Mouse (Mus musculus) embryonic facial prominence, embryonic 11.5 days (tissue): ENCODE measurements around the gene Prdm15. TPM values are rescaled to one million over a fixed set of nuclear protein-coding genes. Genes with fewer than 3 reads are reported as not detected.
A peak's percentile ranks its signal among the peaks of the same experiment; 100 is the strongest.

Experiments used
- ATAC-seq: fragments of 200-750 bp; cut with Nextera tagmentation; replicated peaks from 2 replicates; pipeline ENCODE4 v1.8.0; 2017; ENCODE audit warnings: low read depth; ENCODE audit not compliant: insufficient number of reproducible peaks, low FRiP score, low TSS enrichment
- DNase-seq: peaks from one replicate; pipeline ENCODE4 v3.0.0-alpha.2; 2015; ENCODE audit warnings: low spot score
- H3K27ac ChIP-seq: fragments of 300-500 bp; sonication (generic); replicated peaks from 2 replicates; pipeline ENCODE4 v1.5.1; 2014; ENCODE audit warnings: mild to moderate bottlenecking, low read depth, low read length, control low read depth
- H3K27me3 ChIP-seq: fragments of 300-500 bp; sonication (generic); 2 replicates; pipeline ENCODE4 v1.6.1; 2014; ENCODE audit warnings: mild to moderate bottlenecking, low read length, moderate library complexity, mixed read lengths; ENCODE audit not compliant: control insufficient read depth, insufficient read depth
- H3K36me3 ChIP-seq: fragments of 300-500 bp; sonication (generic); replicated peaks from 2 replicates; pipeline ENCODE4 v1.6.1; 2014; ENCODE audit warnings: low read depth, mild to moderate bottlenecking, low read length, moderate library complexity, mixed read lengths; ENCODE audit not compliant: control insufficient read depth, insufficient read depth
- H3K4me1 ChIP-seq: fragments of 300-500 bp; sonication (generic); 2 replicates; pipeline ENCODE4 v1.6.1; 2014; ENCODE audit warnings: low read length, mixed read lengths; ENCODE audit not compliant: control insufficient read depth, insufficient read depth
- H3K4me2 ChIP-seq: fragments of 300-500 bp; sonication (generic); 2 replicates; pipeline ENCODE4 v1.6.1; 2014; ENCODE audit warnings: low read depth, mild to moderate bottlenecking, control low read depth, low read length, moderate library complexity
- H3K4me3 ChIP-seq: fragments of 300-500 bp; sonication (generic); 2 replicates; pipeline ENCODE4 v1.5.1; 2014; ENCODE audit warnings: low read depth, low read length, control low read depth
- H3K9ac ChIP-seq: fragments of 300-500 bp; sonication (generic); replicated peaks from 2 replicates; pipeline ENCODE4 v1.6.1; 2014; ENCODE audit warnings: mild to moderate bottlenecking, control low read depth, low read length
- H3K9me3 ChIP-seq: fragments of 300-500 bp; sonication (generic); replicated peaks from 2 replicates; pipeline ENCODE4 v1.6.1; 2016; ENCODE audit warnings: mild to moderate bottlenecking, low read length, inconsistent platforms, mixed read lengths; ENCODE audit not compliant: control insufficient read depth
- WGBS: fragments of 180-500 bp; shearing (Covaris S2); extraction: QIAGEN DNeasy Blood & Tissue Kit; methylation state at CpG from one replicate; pipeline ENCODE4 v1.1.7; 2014; 5-methylcytosine and 5-hydroxymethylcytosine counted together
- polyA plus RNA-seq: library from polyadenylated mRNA; unstranded; fragments of >200 nt; fragmentation: Nextera tagmentation; extraction: Ambion mirVana; gene quantifications from 2 replicates; pipeline ENCODE4 v1.2.1, GENCODE M21; 2014

Prdm15 gene
- polyA plus RNA-seq, 1 experiment from 2014 or later = 10.3 TPM

GRCm38 (mm10) chr16:97874376-97874775, 22.7 kb upstream of the Prdm15 start:
- ATAC-seq = no peak
- 50% methylated on average over 1 of the region's 1 CpGs for WGBS

GRCm38 (mm10) chr16:97872657-97873056, 21.0 kb upstream of the Prdm15 start:
- Histone ChIP-seq H3K27ac (no peak overlapping the region), H3K4me3 (no peak overlapping the region), H3K4me2 (no peak overlapping the region), H3K4me1 (no peaks in the 10 kb centered on the region), H3K36me3 (no peaks in the 10 kb centered on the region; the same call in 1 of the 2 replicates), H3K9ac (no peak overlapping the region), H3K27me3 (no peaks in the 10 kb centered on the region), H3K9me3 (no peaks in the 10 kb centered on the region)
- WGBS = 84% methylated on average over 5 of the region's 5 CpGs
- no peak for ATAC-seq
- DNase-seq = no peak

More at GRCm38 (mm10) chr16:97874376-97874775, 22.7 kb upstream of the Prdm15 start:
- H3K27ac ChIP-seq = no peak overlapping the region
- no peak overlapping the region for H3K4me3 ChIP-seq
- H3K27me3 ChIP-seq = no peaks in the 10 kb centered on the region
- no peak overlapping the region for H3K9ac ChIP-seq
- DNase-seq = no peak
- no peak overlapping the region for H3K4me2 ChIP-seq
- no peaks in the 10 kb centered on the region for H3K4me1 ChIP-seq
- no peaks in the 10 kb centered on the region; the same call in 1 of the 2 replicates for H3K36me3 ChIP-seq
- no peaks in the 10 kb centered on the region for H3K9me3 ChIP-seq

GRCm38 (mm10) chr16:97869193-97870102, 17.8 kb upstream of the Prdm15 start:
- Histone ChIP-seq H3K9ac (no peak overlapping the region), H3K4me1 (no peaks in the 10 kb centered on the region), H3K4me3 (no peak overlapping the region), H3K27ac (no peak overlapping the region), H3K9me3 (no peaks in the 10 kb centered on the region), H3K27me3 (no peaks in the 10 kb centered on the region), H3K4me2 (no peak overlapping the region), H3K36me3 (no peaks in the 10 kb centered on the region; the same call in 1 of the 2 replicates)
- DNase-seq (no peak), ATAC-seq (no peak)
- 72% methylated on average over 6 of the region's 6 CpGs for WGBS

- no peak overlapping the region for H3K9ac ChIP-seq
- no peak overlapping the region for H3K4me2 ChIP-seq
- H3K4me3 ChIP-seq = no peak overlapping the region
- no peak overlapping the region for H3K27ac ChIP-seq
- DNase-seq (no peak), ATAC-seq (no peak)
- no peaks in the 10 kb centered on the region for H3K4me1 ChIP-seq
- no peaks in the 10 kb centered on the region for H3K9me3 ChIP-seq
- no peaks in the 10 kb centered on the region for H3K36me3 ChIP-seq
- WGBS = 80% methylated on average over 3 of the region's 3 CpGs
- H3K27me3 ChIP-seq = no peaks in the 10 kb centered on the region
Measured at GRCm38 (mm10) chr16:97863932-97864467, 12.3 kb upstream of the Prdm15 start.

GRCm38 (mm10) chr16:97856050-97856449, 4.4 kb upstream of the Prdm15 start:
- no peaks in the 10 kb centered on the region for H3K36me3 ChIP-seq
- no peaks in the 10 kb centered on the region for H3K4me1 ChIP-seq
- no peak overlapping the region for H3K4me3 ChIP-seq
- ATAC-seq = no peak
- no peak for DNase-seq
- H3K27me3 ChIP-seq = no peaks in the 10 kb centered on the region
- H3K9me3 ChIP-seq = no peaks in the 10 kb centered on the region
- H3K27ac ChIP-seq = no peak overlapping the region
- H3K9ac ChIP-seq = no peak overlapping the region
- no peak overlapping the region for H3K4me2 ChIP-seq

- ATAC-seq = peak; percentile 91
- no peaks in the 10 kb centered on the region for H3K27me3 ChIP-seq
- peak; percentile 86 for DNase-seq
- peak overlapping the region; percentile 91 for H3K4me3 ChIP-seq
- peak overlapping the region; percentile 67 for H3K4me2 ChIP-seq
- peak overlapping the region; percentile 98 for H3K27ac ChIP-seq
- no peaks in the 10 kb centered on the region for H3K9me3 ChIP-seq
- H3K9ac ChIP-seq = peak overlapping the region; percentile 99
- under 1% methylated on average over 66 of the region's 77 CpGs for WGBS
- no peaks in the 10 kb centered on the region for H3K36me3 ChIP-seq
- H3K4me1 ChIP-seq = no peaks in the 10 kb centered on the region
Measured at GRCm38 (mm10) chr16:97851061-97851740, 449 bp downstream of the Prdm15 start.

GRCm38 (mm10) chr16:97850667-97851060, 986 bp downstream of the Prdm15 start:
- Histone ChIP-seq H3K4me3 (peak overlapping the region; percentile 91), H3K4me1 (no peaks in the 10 kb centered on the region), H3K36me3 (no peaks in the 10 kb centered on the region), H3K4me2 (peak overlapping the region; percentile 67), H3K9ac (peak overlapping the region; percentile 99), H3K27me3 (no peaks in the 10 kb centered on the region), H3K27ac (peak overlapping the region; percentile 98), H3K9me3 (no peaks in the 10 kb centered on the region)
- 0% methylated on average over 11 of the region's 11 CpGs for WGBS
- DNase-seq (peak; percentile 54), ATAC-seq (no peak)

- H3K27ac ChIP-seq = no peak overlapping the region
- H3K36me3 ChIP-seq = no peaks in the 10 kb centered on the region
- H3K4me1 ChIP-seq = no peaks in the 10 kb centered on the region
- no peaks in the 10 kb centered on the region for H3K27me3 ChIP-seq
- ATAC-seq (no peak), DNase-seq (no peak)
- H3K9me3 ChIP-seq = no peaks in the 10 kb centered on the region
- H3K9ac ChIP-seq = no peak overlapping the region
- no peak overlapping the region for H3K4me3 ChIP-seq
- H3K4me2 ChIP-seq = no peak overlapping the region
- WGBS = 85% methylated on average over 6 of the region's 6 CpGs
Measured at GRCm38 (mm10) chr16:97848832-97849231, 2.8 kb downstream of the Prdm15 start.
